Comparison of ENCODE assay signal across 15 mouse cellular contexts in the genomic region with DNA sequence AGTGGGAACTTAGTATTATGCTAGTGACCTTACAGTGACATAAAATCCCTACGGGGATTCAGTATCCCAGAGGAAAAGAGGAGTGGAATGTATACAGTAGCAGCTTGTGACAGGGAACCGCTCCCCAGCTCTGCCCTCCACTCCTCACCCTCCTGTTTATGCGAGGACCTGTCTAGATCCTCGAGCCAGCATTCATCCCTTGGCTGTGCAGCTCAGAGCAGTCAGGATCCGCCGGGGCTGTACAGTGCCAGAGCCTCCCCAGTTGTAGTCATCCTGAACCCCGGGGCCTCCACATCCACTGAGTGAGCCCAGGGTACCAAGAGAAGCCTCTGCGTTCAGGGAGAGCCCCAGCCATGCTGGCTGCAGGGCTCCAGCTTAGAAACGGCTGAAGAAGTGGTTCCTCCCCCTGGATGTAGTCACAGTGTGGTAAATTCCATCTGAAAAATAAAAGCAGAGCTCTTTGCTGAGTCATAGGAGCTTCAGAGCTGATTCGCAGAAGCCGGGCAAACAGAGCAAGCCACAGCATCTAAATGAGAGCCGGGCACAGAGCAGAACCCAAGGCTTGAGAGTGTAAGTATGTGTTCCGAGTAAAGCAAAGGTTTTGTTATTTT. TPM values are rescaled to one million over a fixed set of nuclear protein-coding genes. Genes with fewer than 3 reads are reported as not detected.
DNase-seq lines count a peak whose midpoint lies in the region; ATAC-seq and TF ChIP-seq lines count a peak whose summit lies in the region.
"Had no signal": no experiment of that assay in that cellular context is flagged by ENCODE, and none has a peak within 500 bp of the region (broad histone marks: within the 10 kb centered on the region; RNA-seq: fewer than 3 reads in every experiment).

No protein-coding gene starts in this region.

- peak overlapping the region; percentile 52; the same call in 1 of the 2 replicates for H3K27ac ChIP-seq in hindbrain, embryonic 16.5 days (ENCODE audit: low read depth, low read length)
- no peak overlapping the region for H3K27ac ChIP-seq in hindbrain, embryonic 11.5 days (ENCODE audit: low read depth, low read length)
- H3K27ac ChIP-seq in cortical plate, adult 2 months (ENCODE audit: insufficient read depth, low read length) = peak overlapping the region; percentile 90
- H3K27ac ChIP-seq: limb, embryonic 13.5 days had no signal

- no peak for DNase-seq in hindbrain, embryonic 11.5 days (ENCODE audit: low spot score)
- DNase-seq in MN1 (ENCODE audit: low spot score) = peak; percentile 55
- DNase-seq in heart, postnatal 14 days = no peak
- no peak for DNase-seq in spleen, postnatal 10 days (ENCODE audit: low spot score in 2 of 2)
- DNase-seq: heart, adult 18-20 months; heart, postnatal 36 days; kidney, adult 8-10 months; retina, postnatal 1 day had no signal

- 57% methylated on average over 13 of the region's 13 CpGs for WGBS in hindbrain, embryonic 16.5 days
- 65% methylated on average over 13 of the region's 13 CpGs for WGBS in hindbrain, embryonic 11.5 days

- H3K4me3 ChIP-seq in hindbrain, embryonic 16.5 days (ENCODE audit: low read length) = no peak overlapping the region
- no peak overlapping the region for H3K4me3 ChIP-seq in hindbrain, embryonic 11.5 days (ENCODE audit: low read depth, low read length)
- peak overlapping the region; percentile 24 for H3K4me3 ChIP-seq in cortical plate, adult 2 months (ENCODE audit: insufficient read depth, low read length)
- H3K4me3 ChIP-seq in myocyte = no peak overlapping the region
- H3K4me3 ChIP-seq: limb, embryonic 13.5 days had no signal

- no peak for TF ChIP-seq CTCF in cortical plate, adult 2 months (IDR thresholded peaks at IDR 0.05; ENCODE audit: extremely low read depth, insufficient read depth, low read length)

- ATAC-seq in hindbrain, embryonic 16.5 days = peak; percentile 41
- no peak for ATAC-seq in hindbrain, embryonic 11.5 days (ENCODE audit: low FRiP score)
- ATAC-seq: lung, postnatal 0 days had no signal

- no peak overlapping the region for H3ac ChIP-seq in myocyte (ENCODE audit: control insufficient read depth, insufficient read length)

- intact Hi-C loops in heart, postnatal 14 days (cut with DNase I) = no loop called here

- H3K27me3 ChIP-seq in hindbrain, embryonic 16.5 days (replicated peaks; ENCODE audit: control insufficient read depth, insufficient read depth, low read length) = no peaks in the 10 kb centered on the region
- H3K27me3 ChIP-seq in hindbrain, embryonic 11.5 days (ENCODE audit: control insufficient read depth, insufficient read depth, low read length) = no peaks in the 10 kb centered on the region
- no peaks in the 10 kb centered on the region for H3K27me3 ChIP-seq in myocyte (ENCODE audit: control insufficient read depth, insufficient read depth, insufficient read length)
- H3K27me3 ChIP-seq: limb, embryonic 13.5 days had no signal

- H3K4me2 ChIP-seq in hindbrain, embryonic 16.5 days (ENCODE audit: low read length) = peak overlapping the region; percentile 0; the same call in 1 of the 2 replicates
- no peak overlapping the region for H3K4me2 ChIP-seq in hindbrain, embryonic 11.5 days (replicated peaks; ENCODE audit: low read depth, low read length)
- H3K4me2 ChIP-seq in myocyte (ENCODE audit: low read depth) = peak overlapping the region; percentile 34
- H3K4me2 ChIP-seq: limb, embryonic 13.5 days had no signal

- H3K9ac ChIP-seq in hindbrain, embryonic 16.5 days (ENCODE audit: low read depth, low read length) = 0 out of 2 replicates have a peak overlapping the region, but pooled peaks have one; percentile 4
- no peak overlapping the region for H3K9ac ChIP-seq in hindbrain, embryonic 11.5 days (ENCODE audit: low read depth, low read length)
- H3K9ac ChIP-seq: limb, embryonic 13.5 days had no signal

- H3K4me1 ChIP-seq in hindbrain, embryonic 16.5 days (ENCODE audit: control insufficient read depth, insufficient read depth, low read depth, low read length) = 0 out of 2 replicates have a peak, but pooled peaks cover 4% of the 10 kb centered on the region
- H3K4me1 ChIP-seq in hindbrain, embryonic 11.5 days (replicated peaks; ENCODE audit: control insufficient read depth, insufficient read depth, low read length) = no peaks in the 10 kb centered on the region
- H3K4me1 ChIP-seq in cortical plate, adult 2 months (ENCODE audit: control insufficient read depth, insufficient read depth, low read length) = peaks cover 10% of the 10 kb centered on the region
- H3K4me1 ChIP-seq: limb, embryonic 13.5 days had no signal

- H3K9me3 ChIP-seq in hindbrain, embryonic 16.5 days (ENCODE audit: control insufficient read depth, low read length) = no peaks in the 10 kb centered on the region
- no peaks in the 10 kb centered on the region for H3K9me3 ChIP-seq in hindbrain, embryonic 11.5 days (ENCODE audit: control insufficient read depth, low read length)
- H3K9me3 ChIP-seq: limb, embryonic 13.5 days had no signal

- TF ChIP-seq POLR2A in cortical plate, adult 2 months (IDR thresholded peaks at IDR 0.05; ENCODE audit: extremely low read depth, insufficient read depth, low read length) = peak; percentile 55; the same call in 1 of the 2 replicates
- TF ChIP-seq POLR2A in myocyte (IDR thresholded peaks at IDR 0.05; ENCODE audit: insufficient read length, low read depth) = no peak

- no peaks in the 10 kb centered on the region for H3K36me3 ChIP-seq in hindbrain, embryonic 16.5 days (ENCODE audit: control insufficient read depth, insufficient read depth, low read length)
- no peaks in the 10 kb centered on the region for H3K36me3 ChIP-seq in hindbrain, embryonic 11.5 days (ENCODE audit: control insufficient read depth, insufficient read depth, low read length)
- no peaks in the 10 kb centered on the region for H3K36me3 ChIP-seq in myocyte (ENCODE audit: control insufficient read depth, insufficient read depth)
- H3K36me3 ChIP-seq: G1E; limb, embryonic 13.5 days had no signal

- H3K79me2 ChIP-seq in myocyte (ENCODE audit: control insufficient read depth, insufficient read depth) = no peaks in the 10 kb centered on the region

TF ChIP-seq in myocyte, 11 proteins besides CTCF, POLR2A, EP300 and RAD21:
- no peak for TF ChIP-seq POLR2AphosphoS2 (IDR thresholded peaks at IDR 0.05; ENCODE audit: insufficient read length, low read depth)
- no peak for TF ChIP-seq CEBPB (IDR thresholded peaks at IDR 0.05; ENCODE audit: insufficient read depth, poor library complexity, severe bottlenecking)
- TF ChIP-seq MYOD1 (IDR thresholded peaks at IDR 0.05; ENCODE audit: control insufficient read depth in 1 of 3, insufficient read length in 2 of 3, low read depth in 2 of 3) = no peak
- TF ChIP-seq USF1 (IDR thresholded peaks at IDR 0.05; ENCODE audit: low read depth) = no peak
- no peak for TF ChIP-seq TCF3 (IDR thresholded peaks at IDR 0.05; ENCODE audit: insufficient read length, low read depth)
- no peak for TF ChIP-seq SRF (IDR thresholded peaks at IDR 0.05; ENCODE audit: control insufficient read depth, insufficient read length, low read depth)
- no peak for TF ChIP-seq TCF12 (IDR thresholded peaks at IDR 0.05; ENCODE audit: insufficient read depth, poor library complexity, severe bottlenecking)
TF ChIP-seq in myocyte: peak in this region for 0.

RNA-seq across cellular contexts. Expression of a gene that starts 27.6 kb away (rescaled TPM):
- polyA plus RNA-seq in hindbrain, embryonic 16.5 days (2015; fragmentation: Nextera tagmentation; extraction: Ambion mirVana) = 11.0 and 12.5 TPM in 2 replicates
- polyA plus RNA-seq in hindbrain, embryonic 11.5 days (2014; fragmentation: Nextera tagmentation; extraction: Ambion mirVana) = 1.5 and 2.1 TPM in 2 replicates
- 49.2 and 50.2 TPM in 2 replicates for polyA plus RNA-seq in cortical plate, adult 2 months (2012; rRNA removed)
- 0.01 TPM for polyA plus RNA-seq in myocyte (2012; fragmentation: generic; extraction: Trizol)
- total RNA-seq in heart, postnatal 14 days (2021) = under 1 TPM in 1 of 2 experiments, not detected in 1; 0.31 TPM
- total RNA-seq: common myeloid progenitor, adult 5-6 weeks had no signal
- polyA plus RNA-seq: G1E; lung, postnatal 0 days had no signal

RNA-seq across cellular contexts. Expression of a gene that starts 58.8 kb away (rescaled TPM):
- 118 and 142 TPM in 2 replicates for polyA plus RNA-seq in hindbrain, embryonic 16.5 days (2015; fragmentation: Nextera tagmentation; extraction: Ambion mirVana)
- polyA plus RNA-seq in hindbrain, embryonic 11.5 days (2014; fragmentation: Nextera tagmentation; extraction: Ambion mirVana) = 99.4 and 106 TPM in 2 replicates
- polyA plus RNA-seq in cortical plate, adult 2 months (2012; rRNA removed) = 99.4 and 105 TPM in 2 replicates
- 49.7 TPM for polyA plus RNA-seq in myocyte (2012; fragmentation: generic; extraction: Trizol)
- total RNA-seq in heart, postnatal 14 days (2021) = 100 to 1,000 TPM; 157 to 188 TPM
